Mouse (Mus musculus) C2C12 (cell line): ENCODE measurements at regions not wholly inside any gene's neighbourhood (a gene's known extent, or its start where the extent isn't known, plus 50 kb on each side); places are given as distances from the start of the nearest gene placed in this dataset.

Experiments
- H3K27me3 ChIP-seq: one replicate; pipeline ENCODE4 v1.6.1; 2011; ENCODE audit not compliant: control insufficient read depth, insufficient read depth, insufficient read length
- H3K36me3 ChIP-seq: one replicate; pipeline ENCODE4 v1.6.1; 2011; ENCODE audit not compliant: control insufficient read depth, insufficient read depth
- H3K4me3 ChIP-seq: one replicate; pipeline ENCODE4 v1.5.1; 2011; ENCODE audit warnings: mild to moderate bottlenecking, control low read depth; ENCODE audit not compliant: poor library complexity, insufficient read depth, severe bottlenecking
- H3K79me2 ChIP-seq: one replicate; pipeline ENCODE4 v1.6.1; 2011; ENCODE audit not compliant: control insufficient read depth, insufficient read depth
- H3K79me3 ChIP-seq: one replicate; pipeline ENCODE4 v1.6.1; 2011; ENCODE audit warnings: low read depth, control low read depth
- H3ac ChIP-seq: one replicate; pipeline ENCODE3; 2011; ENCODE audit warnings: low read depth; ENCODE audit not compliant: control insufficient read depth, insufficient read length
- CEBPB ChIP-seq: IDR thresholded peaks from one replicate; pipeline ENCODE4 v1.6.1; 2011; ENCODE audit warnings: low read depth, mild to moderate bottlenecking, control low read depth, moderate library complexity
- CTCF ChIP-seq: IDR thresholded peaks from one replicate; pipeline ENCODE4 v1.5.1; 2011; ENCODE audit not compliant: control insufficient read depth, insufficient read depth, insufficient read length
- FOSL1 ChIP-seq: IDR thresholded peaks from one replicate; pipeline ENCODE4 v1.8.0; 2011; ENCODE audit warnings: mild to moderate bottlenecking, low read length; ENCODE audit not compliant: poor library complexity, insufficient read depth, severe bottlenecking
- MAX ChIP-seq: IDR thresholded peaks from one replicate; pipeline ENCODE4 v1.6.1; 2011; ENCODE audit warnings: mild to moderate bottlenecking, control low read depth
- MYOD1 ChIP-seq: IDR thresholded peaks from one replicate; pipeline ENCODE4 v1.6.1; 2011; ENCODE audit warnings: low read depth; ENCODE audit not compliant: control insufficient read depth, insufficient read length
- MYOG ChIP-seq: IDR thresholded peaks from one replicate; pipeline ENCODE4 v1.6.1; 2011; ENCODE audit not compliant: control insufficient read depth, insufficient read length; ENCODE audit errors: extremely low read depth
- USF1 ChIP-seq: IDR thresholded peaks from one replicate; pipeline ENCODE4 v1.6.1; 2011; ENCODE audit warnings: low read depth, mild to moderate bottlenecking, control low read depth, moderate library complexity

DNA sequence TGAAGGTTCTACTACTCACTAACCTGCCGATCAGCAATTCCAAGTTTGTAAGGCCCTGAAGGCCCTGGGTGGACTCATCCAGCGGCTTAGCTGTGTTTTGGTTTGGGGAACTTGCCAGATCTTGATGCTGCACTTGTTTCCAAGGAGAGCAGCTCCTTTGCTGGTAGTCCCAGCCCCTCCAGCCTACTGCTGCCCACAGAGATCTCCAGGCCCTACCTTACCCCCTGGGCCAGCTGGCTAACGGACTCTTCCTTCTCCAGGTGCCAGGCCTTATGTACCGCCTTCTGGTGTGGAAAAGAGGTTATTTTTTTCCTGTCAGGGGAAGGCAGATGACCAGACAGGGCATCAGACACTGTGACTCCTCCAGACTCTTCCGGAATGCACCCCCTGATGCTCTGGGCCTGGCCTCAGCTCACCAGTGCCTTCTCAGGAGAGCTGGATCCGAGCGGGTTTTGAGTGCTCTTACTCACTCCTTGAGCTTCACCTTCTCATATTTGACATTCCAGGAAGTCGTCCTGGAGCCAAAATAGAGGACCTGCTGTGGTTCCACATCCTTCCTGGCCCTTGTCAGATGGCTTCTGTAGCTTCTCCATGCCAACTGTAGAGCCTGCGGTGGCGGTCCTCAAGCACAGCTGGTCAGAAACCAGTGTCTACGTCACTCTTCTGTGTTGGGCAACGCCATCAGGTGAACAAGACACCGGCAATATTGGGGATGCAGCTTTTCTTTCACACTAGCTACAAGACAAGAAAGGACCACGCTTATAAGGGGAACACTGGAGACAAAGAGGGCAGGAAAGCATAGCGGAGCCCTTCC, 259.2 kb downstream of the Actr3 start:
- Histone ChIP-seq H3K79me2 (no peaks in the 10 kb centered on the region), H3K79me3 (no peaks in the 10 kb centered on the region), H3K36me3 (no peaks in the 10 kb centered on the region), H3K4me3 (no peak overlapping the region), H3K27me3 (no peaks in the 10 kb centered on the region), H3ac (no peak overlapping the region)
- TF ChIP-seq MYOD1 (no peak), CEBPB (no peak), USF1 (no peak), CTCF (no peak), MYOG (no peak), FOSL1 (no peak), MAX (no peak)

DNA sequence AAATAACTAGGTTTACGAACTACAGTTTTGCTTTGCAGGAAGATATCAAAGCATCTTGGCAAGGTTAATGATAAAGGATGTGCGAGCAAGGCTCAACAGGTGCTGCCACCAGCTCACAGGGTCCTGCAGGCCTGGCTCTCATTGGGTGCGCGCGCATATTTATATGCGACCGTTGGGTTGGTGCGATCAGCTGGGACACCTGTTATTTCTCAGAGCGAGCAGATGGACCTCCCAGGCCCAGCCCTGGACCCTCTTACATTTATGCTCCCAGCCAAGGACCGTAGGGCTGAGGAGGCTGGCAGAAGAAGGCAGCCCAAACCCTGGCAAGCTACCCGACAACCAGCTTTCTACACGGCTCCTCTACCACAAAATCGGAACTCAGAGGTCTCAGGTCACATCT, 260.8 kb downstream of the Actr3 start:
- Histone ChIP-seq H3K79me2 (no peaks in the 10 kb centered on the region), H3ac (no peak overlapping the region), H3K36me3 (no peaks in the 10 kb centered on the region), H3K27me3 (no peaks in the 10 kb centered on the region), H3K79me3 (no peaks in the 10 kb centered on the region), H3K4me3 (no peak overlapping the region)
- TF ChIP-seq MYOG (no peak), CEBPB (no peak), USF1 (no peak), CTCF (no peak), MAX (no peak), MYOD1 (no peak), FOSL1 (no peak)

DNA sequence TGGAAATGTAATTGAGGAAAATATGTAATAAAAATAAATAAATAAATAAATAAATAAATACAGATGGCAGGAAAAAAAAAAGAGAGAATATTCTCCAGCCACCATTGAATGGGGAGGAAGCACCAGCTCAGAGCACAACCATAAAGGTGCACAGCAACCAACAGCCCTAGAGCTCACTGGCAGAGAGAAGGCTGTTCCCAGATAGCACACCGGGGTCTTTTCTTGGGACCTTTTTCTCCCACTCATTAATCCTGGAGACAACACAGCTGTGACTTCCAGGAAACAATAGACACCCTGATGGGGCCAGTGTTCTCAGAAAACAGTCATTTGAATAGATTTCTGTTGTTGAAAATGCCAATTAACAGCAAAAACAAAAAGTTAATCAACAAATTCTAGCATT, 263.1 kb downstream of the Actr3 start:
- Histone ChIP-seq H3ac (no peak overlapping the region), H3K79me3 (no peaks in the 10 kb centered on the region), H3K4me3 (no peak overlapping the region), H3K36me3 (no peaks in the 10 kb centered on the region), H3K79me2 (no peaks in the 10 kb centered on the region), H3K27me3 (no peaks in the 10 kb centered on the region)
- TF ChIP-seq MAX (no peak), MYOG (no peak), FOSL1 (no peak), USF1 (no peak), CEBPB (no peak), MYOD1 (no peak), CTCF (no peak)

DNA sequence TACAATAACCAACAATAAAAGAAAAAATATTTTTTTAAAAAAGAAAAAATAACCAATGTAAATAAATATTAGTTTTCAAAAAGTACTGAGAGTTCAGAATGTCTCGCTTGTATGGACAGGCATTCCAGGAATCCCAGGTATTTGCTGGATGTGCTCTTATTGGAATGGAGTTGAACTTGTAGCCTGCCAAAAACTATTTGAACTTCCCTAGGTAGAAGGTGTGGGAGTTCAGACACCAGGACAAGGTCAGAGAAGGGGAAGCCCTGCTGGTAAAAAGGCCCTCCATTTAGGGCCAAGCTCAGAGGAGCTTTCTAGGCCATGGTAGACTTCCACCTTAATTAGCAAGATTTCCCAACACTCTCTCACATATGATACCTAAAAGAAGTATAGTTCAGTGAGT, 270.3 kb downstream of the Actr3 start:
- no peak for TF ChIP-seq MAX
- Histone ChIP-seq H3K79me3 (no peaks in the 10 kb centered on the region), H3K4me3 (no peak overlapping the region), H3K79me2 (no peaks in the 10 kb centered on the region), H3K36me3 (no peaks in the 10 kb centered on the region), H3ac (no peak overlapping the region), H3K27me3 (no peaks in the 10 kb centered on the region)

DNA sequence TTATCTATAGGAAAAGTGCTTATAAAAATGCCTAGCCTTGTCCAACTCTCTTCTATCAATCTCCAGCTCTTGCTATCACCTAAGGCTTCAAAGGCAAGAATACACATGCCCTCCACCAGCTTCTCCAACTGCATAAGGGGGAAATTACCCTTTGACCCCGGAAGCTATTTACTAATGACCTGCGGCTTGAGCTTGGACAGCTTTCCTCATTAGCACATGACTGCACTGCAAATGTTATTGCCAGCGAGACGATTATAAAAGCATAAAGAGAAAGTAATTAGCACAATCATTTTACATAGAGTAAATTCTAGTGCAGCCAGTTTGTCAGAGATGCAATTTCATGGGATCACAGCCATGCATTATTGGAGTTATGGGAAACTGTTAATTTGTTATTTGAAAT, 277.0 kb downstream of the Actr3 start:
- no peaks in the 10 kb centered on the region for H3K79me3 ChIP-seq
- TF ChIP-seq FOSL1 (no peak), CEBPB (no peak), MAX (no peak), MYOD1 (no peak), CTCF (no peak), USF1 (no peak), MYOG (no peak)
- no peak overlapping the region for H3K4me3 ChIP-seq
- no peaks in the 10 kb centered on the region for H3K79me2 ChIP-seq
- no peak overlapping the region for H3ac ChIP-seq
- no peaks in the 10 kb centered on the region for H3K36me3 ChIP-seq
- H3K27me3 ChIP-seq = no peaks in the 10 kb centered on the region

DNA sequence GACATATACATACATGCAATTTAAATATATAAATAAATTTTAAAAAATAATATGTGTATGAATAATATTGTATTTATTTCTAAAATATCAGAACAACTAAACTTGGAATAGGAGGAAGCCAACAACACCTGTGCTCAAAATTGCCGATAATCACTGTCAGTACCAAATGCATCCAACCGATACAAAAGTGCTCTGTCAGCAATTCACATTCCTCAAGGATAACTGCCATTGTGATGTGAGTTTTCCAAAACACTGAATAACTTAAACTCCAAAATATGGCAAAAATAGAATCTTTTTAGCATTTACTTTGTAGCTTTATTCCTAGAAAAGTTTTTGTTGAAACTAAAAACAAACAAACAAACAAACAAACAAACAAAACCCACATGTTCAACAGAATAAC, 279.4 kb downstream of the Actr3 start:
- Histone ChIP-seq H3K36me3 (no peaks in the 10 kb centered on the region), H3K79me2 (no peaks in the 10 kb centered on the region), H3ac (no peak overlapping the region), H3K27me3 (no peaks in the 10 kb centered on the region), H3K4me3 (no peak overlapping the region), H3K79me3 (no peaks in the 10 kb centered on the region)
- no peak for TF ChIP-seq FOSL1
- TF ChIP-seq CTCF = no peak
- TF ChIP-seq CEBPB = no peak
- no peak for TF ChIP-seq MYOD1
- TF ChIP-seq MYOG = no peak
- no peak for TF ChIP-seq USF1
- TF ChIP-seq MAX = no peak
